Mouse (Mus musculus) thymus, postnatal 25 days (tissue): ENCODE results near the gene Echdc3.

Experiments used
- DNase-seq: peaks from one replicate; pipeline ENCODE4 v3.0.0; 2022

Gene Echdc3

DNA sequence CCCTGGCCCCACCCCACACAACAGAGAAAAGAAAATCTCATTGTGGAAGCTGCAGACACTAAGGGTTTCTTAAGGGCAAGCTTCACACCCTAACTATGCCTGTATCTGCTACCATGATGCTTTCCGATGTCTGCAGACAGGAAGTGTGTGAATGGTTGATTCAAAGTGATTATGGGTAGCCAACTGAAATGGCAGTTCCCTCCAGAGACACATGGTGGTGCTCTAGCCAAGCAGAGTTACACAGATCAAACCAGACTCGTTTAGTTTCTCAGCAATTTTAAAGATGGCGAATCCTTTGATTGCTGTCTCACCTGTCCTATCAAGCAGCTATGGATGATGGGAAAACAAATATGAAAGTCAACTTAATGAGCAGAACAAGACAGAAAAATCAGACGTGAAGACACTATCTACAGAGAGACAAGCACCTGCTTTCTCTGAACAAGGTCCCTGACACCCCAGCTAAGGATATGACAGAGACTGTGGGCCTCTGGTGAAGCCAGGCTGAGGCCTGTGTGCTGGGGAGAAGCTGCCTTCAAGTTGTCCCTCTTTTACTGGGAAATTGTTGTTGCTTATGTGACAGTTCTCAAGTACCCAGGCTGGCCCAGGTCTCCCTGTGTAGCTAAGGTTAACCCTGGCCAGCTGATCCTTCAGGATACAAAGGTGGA is 7.4 kb upstream of the Echdc3 start:
- peak; percentile 83 for DNase-seq

DNA sequence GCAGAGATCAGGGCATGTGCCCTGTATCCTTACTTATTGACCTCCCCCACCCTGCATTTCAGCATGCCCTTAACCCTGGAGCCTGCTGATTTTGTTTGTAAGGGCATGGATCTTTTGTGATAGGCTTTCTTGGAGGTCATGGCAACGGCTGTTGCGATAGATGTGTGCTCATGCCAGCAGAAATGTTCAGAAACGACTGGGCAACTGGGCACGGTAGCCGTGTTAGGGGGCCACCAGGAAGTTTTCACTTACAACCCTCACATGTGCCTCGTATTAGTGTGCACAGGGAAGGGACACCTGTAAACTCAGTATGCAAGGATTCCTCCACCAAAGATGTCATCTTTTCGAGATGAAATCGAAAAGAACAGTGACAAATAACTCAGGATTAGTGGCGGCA is 508 bp downstream of the Echdc3 start:
- no peak for DNase-seq

DNA sequence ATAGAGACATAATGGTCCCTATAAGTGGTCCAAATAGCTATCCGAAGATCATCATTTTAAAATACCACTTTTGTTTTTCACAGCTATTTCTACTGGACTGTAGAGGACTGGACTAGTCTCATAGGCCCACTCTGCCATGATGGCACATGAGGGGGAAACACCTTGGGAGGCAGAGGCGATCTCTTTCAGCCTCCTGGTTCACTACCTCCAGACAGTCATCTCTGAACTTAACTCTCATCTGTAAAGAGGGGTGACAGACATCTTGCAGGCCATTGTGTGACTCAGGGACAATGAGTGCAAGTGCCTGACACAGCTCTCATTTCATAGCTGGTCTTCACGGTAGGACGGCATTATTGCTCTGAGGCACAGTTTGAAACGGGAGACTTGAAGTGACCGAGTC is 2.0 kb downstream of the Echdc3 start:
- DNase-seq, result no peak

DNA sequence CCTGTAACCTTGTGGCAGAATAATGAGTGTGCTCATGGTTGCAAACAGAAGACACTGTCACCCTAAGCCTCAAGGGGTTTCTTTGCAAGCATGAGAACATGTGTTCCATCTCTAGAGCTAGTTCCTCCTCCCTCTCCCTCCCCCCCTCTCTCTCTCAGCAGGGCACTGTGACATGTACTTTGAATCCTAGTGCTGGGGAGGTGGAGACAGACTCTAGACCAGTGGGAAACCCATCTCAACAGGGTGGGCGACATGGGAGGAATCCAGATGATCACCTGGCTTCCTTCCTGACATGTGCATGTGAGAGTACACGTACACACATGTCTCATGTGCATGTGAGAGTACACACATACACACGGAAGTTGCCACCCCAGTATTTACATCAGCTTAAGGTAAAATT is 3.1 kb downstream of the Echdc3 start:
- no peak for DNase-seq

DNA sequence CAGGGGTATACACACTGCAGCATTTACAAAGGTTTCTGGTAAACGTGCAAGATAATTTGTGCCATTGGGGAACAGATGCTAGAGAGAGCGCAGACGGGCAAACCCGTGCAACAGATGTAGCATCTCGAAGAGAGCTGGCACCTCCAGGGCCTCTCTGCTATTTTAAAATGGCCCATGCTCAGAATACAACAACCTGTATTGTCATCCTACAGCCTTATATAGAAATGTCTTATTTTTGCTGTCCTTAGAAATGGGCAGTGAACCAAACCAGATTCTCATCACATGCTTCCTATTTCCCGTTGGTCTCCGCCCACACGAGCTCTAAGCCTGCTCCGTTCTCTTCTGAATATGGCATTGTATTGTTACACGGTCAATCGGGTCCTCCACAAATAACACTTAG is 3.7 kb downstream of the Echdc3 start:
- DNase-seq, result no peak

DNA sequence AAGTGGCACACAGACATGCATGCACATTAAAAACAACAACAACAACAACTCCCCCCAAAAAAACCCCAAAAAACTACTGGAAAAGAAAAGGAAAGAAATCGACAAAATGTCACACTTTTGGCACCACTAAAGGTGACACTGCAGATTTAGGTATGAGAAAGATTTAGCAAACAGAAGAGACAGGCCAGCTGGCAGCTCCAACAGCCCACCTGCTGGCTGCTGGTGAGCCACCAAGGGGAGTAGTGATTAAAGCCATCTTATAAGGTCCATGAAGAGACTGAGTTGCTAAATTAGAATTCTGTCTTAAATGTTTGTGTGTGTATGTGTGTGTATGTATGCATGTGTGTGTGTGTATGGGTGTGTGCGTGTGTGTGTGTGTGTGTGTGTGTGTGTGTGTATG is 5.1 kb downstream of the Echdc3 start:
- no peak for DNase-seq

DNA sequence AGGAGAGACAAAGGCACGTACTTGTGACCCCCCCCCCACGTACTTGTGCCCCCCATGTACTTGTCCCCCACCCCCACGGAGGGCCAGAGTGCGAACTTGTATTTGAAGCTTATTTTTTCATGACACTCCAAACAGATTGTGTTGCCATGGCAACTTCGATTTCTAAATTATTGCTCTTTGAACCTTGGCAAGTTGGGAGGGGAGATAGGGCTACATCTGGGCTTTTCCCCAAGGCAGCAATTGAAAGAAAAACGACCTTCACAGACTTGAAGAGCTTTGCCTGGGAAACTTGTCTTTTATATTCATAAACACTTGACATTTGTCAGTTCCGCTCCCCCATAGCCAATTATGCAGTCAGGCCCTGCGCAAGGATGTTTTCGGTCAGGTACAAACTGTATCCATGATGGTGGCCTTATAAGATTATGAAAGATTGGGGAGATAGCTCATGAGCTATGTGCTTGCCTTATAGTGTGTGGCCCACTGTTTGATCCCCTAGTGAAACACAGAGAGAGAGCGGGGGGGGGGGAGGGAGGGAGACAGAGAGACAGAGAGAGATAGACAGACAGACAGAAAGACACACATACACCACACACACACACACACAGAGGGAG is 16.4 kb downstream of the Echdc3 start:
- no peak for DNase-seq

DNA sequence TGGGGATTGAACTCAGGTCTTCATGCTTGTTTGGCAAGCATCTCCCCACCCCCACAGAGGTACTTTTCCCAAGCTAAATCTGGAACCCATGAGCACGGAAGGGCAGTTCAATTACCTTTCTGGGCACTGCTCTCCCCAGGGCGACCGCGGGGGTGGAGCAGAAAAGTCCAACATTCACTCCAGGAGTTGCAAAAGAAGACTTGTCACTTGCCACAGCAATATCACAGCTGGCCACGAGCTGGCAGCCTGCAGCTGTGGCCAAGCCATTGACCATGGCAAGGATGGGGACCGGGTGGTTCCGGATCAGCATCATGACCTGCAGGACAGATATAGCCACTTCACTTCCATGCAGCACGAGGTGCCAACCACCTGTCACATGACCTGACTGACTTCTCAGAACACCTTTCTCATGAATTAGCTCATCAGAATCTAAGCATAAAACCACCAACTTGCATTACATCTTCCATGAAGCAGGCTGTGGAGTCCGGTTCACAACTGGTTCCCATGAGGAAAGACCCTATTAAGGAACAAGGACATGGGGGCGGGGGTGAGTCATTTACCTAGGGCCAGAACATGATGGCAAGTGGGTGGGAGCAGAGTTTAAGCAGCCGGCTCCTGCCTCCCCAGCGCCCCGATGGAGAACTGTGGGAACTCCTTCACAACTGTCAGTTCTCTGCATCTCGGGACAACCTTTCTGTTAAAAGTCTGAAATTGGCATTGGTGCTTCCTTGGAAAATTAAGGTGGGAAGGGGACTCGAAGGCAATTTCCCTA is 17.2 kb downstream of the Echdc3 start:
- no peak for DNase-seq

DNA sequence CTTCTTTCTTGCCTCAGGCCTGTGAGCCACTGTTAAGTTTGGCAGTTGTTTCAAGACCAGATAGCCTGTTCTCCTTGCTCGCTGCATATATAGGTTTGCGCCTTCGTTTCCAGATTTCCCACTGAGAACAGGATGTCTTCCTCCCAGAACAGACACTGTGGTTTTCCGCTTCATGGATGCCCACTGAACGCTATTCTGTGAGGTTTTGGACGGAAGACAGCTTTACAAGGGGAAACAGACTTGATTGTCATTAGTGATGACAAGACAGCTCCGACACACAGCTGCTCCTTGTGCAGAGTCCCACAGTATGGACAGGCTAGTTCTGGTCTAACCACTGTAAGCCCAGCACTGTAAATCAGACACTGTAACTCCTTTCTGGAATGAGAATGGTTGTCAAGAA is 18.3 kb downstream of the Echdc3 start:
- DNase-seq, result no peak

DNA sequence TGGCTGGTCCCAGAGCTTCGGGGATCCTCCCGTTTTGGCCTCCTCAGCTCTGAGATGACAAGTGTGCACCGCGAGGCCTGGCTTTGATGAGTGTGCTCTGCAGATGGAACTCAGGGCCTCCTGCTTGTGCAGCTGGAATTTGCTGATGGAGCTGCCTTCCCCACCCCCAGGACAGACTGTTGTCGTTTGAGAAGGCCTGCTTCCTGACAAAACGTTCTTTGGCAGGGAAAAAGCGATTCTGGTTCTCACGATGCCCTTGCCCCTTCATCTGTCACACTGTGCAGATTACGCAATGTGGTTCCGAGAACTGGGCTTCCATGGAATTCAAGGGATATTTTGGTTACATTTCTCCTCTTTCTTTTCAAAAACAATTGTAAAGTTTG is 19.3 kb downstream of the Echdc3 start:
- DNase-seq, result no peak

DNA sequence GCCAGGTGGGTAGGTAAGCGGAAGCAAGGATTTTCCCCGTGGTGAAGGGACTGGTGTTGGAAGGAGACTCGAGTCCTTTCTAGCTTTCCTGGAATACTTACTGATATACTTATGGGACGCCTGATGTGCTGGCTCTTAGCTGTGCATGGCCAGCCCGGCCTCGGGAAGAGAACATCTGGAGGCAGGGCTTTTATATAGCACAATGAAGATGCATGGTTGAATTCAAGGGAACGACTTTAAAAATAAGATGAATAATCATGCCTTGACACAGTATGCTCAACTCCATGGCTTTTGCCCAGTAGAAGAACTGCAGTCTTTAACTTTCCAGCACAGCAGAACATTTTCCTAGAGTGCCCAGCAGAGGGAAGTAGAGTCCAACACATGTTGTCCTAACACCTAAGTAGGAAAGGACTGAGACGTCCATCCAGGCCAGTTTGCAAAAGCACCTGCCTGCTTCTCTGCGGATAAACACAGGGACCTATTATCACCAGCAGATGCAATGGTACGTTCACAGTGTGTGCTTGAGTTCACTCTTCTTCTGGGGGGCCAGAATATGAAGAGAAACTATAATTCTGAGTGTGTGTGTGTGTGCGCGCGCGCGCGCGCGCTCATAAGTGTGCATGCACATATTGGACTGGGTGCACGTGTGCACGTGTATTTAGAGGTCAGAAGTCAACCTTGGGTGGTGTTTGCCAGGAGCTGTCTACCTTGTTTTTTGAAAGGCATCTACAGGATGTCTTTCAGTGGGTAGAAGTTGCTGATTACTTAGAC is 19.8 kb downstream of the Echdc3 start:
- DNase-seq, result peak; percentile 28

DNA sequence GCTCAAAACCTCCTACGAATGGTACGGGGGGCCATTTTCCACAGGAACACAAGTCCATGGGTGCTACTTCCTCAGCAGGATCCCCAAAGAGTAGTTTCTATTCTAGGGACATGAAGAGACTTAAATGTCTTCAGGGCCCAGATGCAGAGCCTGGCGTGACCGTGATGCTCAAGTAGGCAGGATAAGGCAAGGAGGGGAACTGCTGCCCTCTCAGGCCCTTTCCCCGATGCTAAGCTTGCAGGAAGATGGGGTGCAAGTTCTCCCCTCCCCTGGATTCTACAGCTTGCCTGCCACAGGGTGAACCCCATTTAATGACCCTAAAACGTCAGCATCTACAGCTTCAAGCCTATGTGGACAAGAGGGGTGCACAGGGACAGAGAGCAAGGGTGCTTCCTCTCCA is 22.8 kb downstream of the Echdc3 start:
- no peak for DNase-seq

DNA sequence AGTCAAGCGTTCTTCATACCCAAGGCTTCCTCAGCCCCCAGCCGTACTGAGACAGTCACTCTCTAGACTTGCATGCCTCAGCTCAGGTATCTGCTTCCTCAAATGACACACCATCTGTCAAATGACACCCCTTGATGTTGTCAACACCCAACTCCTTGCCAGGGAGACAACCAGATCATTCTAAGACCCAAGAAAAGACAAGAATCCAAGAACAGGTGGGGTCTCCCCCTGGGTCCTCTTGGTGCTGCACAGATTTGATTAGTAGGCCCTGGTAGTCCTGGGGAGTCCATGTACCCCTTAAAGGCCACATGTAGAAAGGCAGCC is 23.2 kb downstream of the Echdc3 start:
- no peak for DNase-seq

DNA sequence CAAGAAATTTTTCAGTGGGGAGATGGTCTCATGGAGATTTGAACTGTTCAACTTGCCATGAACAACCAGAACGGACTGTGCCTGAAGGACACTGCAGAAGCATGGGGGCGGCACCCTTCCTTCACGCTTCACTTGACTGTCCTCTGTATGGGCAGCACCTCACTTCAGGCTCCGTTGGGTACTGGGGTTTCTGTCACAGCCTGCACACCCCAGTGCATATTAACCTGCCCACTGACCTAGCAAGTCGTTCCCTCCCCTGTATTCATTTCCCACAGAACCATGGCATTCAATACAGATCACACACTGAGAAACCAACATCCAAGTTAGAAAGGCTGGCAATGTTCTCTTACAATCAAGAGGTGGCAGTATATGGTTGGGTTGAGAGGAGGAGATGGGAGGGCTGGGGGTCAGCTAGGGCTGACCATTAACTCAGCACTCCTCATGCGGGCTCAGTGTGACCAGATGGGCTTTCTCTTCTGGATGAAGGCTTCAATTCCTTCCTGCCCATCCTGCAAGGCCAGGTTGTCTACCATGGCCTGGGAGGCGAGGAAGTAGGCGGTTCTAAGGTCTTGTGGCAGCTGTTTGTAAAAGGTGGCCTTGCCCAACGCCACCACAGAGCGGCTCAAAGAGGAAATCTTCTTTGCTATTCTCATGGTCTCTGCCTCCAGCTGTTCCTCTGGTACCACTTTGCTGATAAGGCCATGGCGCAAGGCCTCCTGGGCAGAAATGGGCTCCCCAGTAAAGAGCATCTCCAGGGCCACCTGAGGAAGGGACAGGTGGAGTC is 23.8 kb downstream of the Echdc3 start:
- DNase-seq, result no peak

DNA sequence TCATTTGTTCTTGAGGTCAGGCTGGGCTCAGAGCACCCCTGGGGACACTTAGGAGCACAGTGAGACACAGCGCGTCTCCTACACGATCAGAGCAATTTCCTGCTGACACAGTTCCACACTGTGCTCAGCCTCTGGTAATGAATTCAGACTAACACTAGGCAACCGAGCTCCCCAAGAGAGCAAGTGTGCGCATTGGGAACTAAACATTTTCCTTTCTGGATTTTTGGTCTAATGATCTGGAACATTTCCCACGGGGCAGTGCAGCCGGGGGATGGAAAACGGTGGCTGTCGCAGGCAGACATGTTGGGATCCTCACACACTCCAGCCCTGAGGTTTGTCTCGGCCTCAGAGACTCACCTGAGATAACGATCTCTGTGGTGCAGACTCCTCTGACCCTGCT is 25.4 kb downstream of the Echdc3 start:
- no peak for DNase-seq

DNA sequence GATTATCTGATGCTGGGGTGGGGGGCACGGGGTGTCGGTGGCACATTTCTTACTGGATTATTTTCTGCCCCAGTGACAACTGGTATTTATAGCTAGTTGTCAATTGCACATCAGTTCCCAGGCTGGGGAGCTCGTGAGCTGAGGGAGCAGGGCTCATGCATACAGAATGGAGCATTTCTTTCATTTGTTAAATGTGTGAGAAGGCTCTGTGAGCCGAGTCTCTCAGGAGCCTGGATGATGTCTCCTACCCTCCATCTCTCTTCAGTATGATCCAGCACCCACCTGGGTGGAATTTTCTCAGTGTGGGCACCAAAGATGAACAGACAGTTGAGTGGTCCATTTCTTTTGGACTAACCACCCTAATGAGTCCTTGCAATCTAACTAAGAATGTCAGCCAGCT is 25.9 kb downstream of the Echdc3 start:
- DNase-seq, result no peak

DNA sequence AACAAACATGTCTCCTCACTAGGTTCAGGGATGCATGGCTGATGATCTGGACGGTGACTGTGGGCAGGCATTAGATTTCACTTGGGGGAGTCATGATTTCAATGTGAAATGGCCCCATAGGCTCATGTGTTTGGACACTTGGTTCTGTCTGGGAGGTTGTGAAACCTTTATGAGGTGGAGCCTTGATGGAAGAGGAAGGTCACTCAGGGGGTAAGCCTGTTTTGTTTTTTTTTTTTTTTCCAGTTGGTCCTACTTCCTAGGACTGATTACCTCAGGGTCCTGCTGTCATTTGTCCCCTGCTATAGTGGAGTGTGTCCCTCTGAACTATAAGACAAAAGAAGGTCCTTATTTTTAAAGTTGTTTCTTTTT is 33.1 kb downstream of the Echdc3 start:
- DNase-seq, result no peak

DNA sequence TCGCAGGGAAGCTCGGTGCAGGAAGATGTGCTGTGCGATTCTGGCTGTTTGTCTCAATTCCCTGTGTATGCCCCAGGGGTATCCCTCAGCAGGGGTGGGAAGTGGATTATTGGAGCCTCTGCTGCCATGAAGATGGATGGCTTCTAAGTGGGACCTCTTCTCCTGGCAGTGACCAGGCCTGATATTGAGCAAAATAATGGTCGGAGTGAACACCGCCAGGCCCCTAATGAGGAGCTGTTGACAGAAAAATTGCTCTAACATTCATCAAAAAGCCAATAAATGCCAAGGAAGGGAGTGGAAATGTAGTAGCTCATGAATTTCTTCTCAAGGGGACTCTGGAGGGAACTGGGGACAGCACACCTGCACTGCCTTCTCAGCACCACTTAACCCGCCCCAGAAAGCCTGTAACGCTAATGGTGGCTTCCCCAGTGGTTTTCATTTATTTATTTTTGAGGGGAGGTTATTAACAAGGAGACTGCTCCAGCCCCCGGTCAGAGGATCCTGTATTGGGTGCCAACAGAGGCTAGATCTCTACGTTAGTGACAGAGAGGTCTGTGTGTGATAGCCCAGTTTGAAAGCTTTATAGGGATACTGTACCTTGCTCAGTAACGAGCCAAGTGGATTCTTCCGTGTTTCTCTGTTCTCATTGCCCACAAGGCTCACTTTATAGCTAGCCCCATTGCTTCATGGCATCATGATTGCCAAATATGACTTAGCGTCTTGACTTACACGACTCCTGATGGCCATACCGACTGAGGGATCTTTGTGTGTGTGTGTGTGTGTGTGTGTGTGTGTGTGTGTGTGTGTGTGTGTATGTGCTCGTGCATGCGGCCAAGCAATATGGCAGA is 33.7 kb downstream of the Echdc3 start:
- no peak for DNase-seq

DNA sequence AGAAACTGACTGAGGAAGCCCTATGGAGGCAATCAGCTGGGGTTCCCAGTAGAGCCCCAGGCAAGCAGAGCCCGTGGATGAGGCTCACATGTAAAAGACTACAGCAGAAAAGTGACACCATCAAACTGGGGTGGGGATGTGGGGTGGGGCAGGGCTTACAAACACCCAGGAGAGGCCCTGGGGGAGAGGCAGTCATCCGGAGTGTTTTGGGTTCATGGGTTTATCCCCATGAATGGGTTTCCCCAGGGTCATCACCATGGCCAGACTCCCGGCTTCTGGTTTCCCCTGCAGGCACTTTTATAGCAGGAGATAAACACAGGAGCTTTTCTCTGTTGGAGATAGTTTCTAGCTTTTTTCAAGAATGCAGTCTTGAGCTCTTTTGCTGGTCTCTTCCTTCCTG is 39.8 kb downstream of the Echdc3 start:
- no peak for DNase-seq

DNA sequence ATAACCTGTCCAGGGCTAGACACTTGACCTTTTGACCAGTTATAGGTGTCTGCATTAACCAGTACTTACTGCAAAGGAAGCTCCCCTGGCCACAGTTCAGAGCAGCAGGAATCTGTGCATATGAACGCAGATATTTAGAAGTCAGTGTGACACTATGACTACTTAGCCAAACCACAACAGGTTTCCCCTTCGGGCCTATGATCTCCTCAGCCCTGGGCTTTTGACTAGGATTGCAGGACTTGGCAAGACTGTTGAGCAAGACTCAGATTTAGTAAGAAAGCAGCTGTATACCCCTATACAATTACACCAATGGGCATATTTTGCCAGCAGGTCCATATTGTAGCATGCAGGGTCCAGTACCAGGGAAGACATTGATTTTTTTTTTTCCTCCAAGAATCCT is 44.3 kb downstream of the Echdc3 start:
- DNase-seq, result no peak

DNA sequence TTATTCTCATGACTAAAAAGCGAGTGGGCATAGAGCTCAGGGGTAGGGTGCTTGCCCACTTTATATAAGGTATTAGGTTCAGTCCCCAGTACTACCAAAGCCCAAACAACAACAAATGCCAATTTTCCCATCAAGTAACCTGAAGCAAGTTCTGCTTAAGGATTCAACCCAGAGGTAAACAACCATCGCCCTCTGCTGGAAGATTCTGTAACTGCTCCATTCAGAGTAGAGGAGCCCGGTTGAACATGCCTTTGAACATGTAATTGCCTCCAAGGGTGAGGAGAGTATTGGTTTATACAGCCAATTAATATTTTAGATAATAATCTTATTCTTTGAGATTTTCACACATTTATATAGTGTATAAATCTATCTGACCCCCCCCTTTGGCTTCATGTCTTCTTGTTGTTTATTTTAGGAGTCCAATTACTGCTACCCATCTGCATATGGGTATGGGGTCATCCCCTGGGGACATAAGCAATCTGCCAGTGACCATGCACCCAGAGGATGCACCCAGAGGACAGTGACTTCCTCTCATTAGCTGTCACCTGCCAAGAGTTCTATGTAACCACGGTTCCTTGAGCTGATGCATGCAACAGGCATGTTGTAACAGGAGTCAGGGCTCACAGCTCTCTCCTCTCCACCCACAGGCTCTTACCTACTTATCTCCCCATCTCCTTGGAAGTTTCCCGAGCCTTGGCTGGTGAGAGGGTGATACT is 44.8 kb downstream of the Echdc3 start:
- DNase-seq, result peak; percentile 65
